Mouse (Mus musculus): ENCODE data around the gene Vmn1r177.
"Not testable (repeated sequence)": the region's sequence is repeated elsewhere in the genome, so short reads cannot be mapped to it uniquely, and the experiment has no call there.

Vmn1r177 gene

DNA sequence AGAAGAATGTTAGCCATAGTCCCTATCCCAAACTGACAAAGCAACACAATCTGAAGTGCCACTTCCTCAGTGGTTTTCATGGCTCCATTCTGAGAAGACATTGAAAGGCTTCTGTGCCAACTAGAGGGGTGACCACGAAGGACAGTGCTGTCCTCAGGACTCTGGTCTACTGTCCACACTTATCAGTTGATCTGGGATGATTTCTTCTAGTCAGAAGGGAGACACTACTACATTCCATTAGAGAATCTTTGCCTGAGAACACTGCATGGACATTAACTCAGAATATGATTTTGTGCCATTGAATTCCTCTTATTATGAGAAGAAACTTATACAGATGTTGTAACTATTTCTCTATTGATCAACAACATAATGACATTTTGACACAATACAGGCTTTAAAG is at the start of gene Vmn1r177:
TSS of gene Vmn1r177 (minus strand) at position 101 of the 400 bp plus-strand sequence.
- not testable (repeated sequence) for DNase-seq (ENCODE audit: low spot score)

GRCm38 (mm10) chr7:23891709-23892108 is 25.5 kb upstream of the Vmn1r177 start, which contains the start of gene Vmn1r178:
Vmn1r178 (plus strand) TSS chr7:23892009.
- DNase-seq (ENCODE audit: low spot score) = no peak

GRCm38 (mm10) chr7:23876918-23877317 is 10.7 kb upstream of the Vmn1r177 start:
- not testable (repeated sequence) for DNase-seq (ENCODE audit: low spot score)

DNA sequence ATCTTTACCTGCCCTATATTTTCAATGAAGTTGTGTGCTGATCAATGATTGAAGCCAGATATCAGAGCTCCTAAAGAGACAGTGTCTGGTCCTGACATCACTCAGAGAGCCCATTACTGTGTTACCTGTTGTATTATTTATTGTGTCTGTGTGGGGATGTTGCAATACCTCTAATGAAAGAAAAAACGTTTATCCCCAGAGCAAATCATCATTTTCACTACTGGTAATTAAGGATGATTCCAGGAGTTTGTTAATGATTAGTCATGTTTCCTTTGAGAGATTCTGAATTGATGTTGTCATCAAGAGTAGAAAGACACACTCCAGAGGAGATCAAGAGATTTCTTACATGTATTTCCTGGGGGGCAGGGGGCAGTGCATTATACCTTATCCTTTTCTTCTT is 29.0 kb downstream of the Vmn1r177 start, which contains the start of gene Vmn1r176:
TSS of gene Vmn1r176 (minus strand) at position 101 of the 400 bp plus-strand sequence.
- not testable (repeated sequence) for DNase-seq (ENCODE audit: low spot score)
